Mouse (Mus musculus): ENCODE results near the gene Cep350.

GRCm38 (mm10) chr1:156020402-156020801 is 47.3 kb upstream of the Cep350 start:
- TF ChIP-seq CTCF (IDR thresholded peaks at IDR 0.05; ENCODE audit: extremely low read depth, insufficient read depth, low read length) (no peak), POLR2A (IDR thresholded peaks at IDR 0.05; ENCODE audit: extremely low read depth, insufficient read depth, low read length) (no peak)

Data from cortical plate, adult 2 months (tissue).